Mouse (Mus musculus): Measurements from ENCODE around the gene Slc30a2. TPM values are rescaled to one million over a fixed set of nuclear protein-coding genes. Genes with fewer than 3 reads are reported as not detected.

Slc30a2 gene
- 5.0 and 7.6 TPM in 2 replicates for polyA plus RNA-seq (2015; fragmentation: Nextera tagmentation; extraction: Ambion mirVana)

GRCm38 (mm10) chr4:134343071-134344031 lies at the start of gene Slc30a2:
Gene Slc30a2 (plus strand): TSS chr4:134343181.

GRCm38 (mm10) chr4:134314876-134315275 lies 28.1 kb upstream of the Slc30a2 start, which contains the start of gene Trim63:
Gene Trim63 (plus strand): TSS chr4:134315120.

DNA sequence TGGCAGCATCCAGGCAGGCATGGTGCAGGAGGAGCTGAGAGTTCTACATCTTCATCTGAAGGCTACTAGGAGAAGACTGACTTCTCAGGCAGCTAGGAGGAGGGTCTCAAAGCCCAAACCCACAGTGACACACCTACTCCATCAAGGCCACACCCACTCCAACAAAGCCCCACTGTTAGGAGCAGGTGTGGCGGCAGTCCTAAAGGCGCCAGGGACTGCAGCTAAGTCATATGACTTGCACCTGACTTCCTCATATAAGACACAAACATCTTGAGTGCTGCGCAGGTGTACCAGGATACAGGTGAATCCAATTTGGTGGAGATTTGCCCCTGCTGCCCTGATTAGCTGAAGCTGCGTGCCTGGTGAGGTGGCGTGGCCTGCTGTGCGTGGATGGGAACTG lies 40.8 kb downstream of the Slc30a2 start, which contains the start of gene Extl1:
Extl1 (minus strand) TSS at position 101 of the 400 bp plus-strand sequence.

DNA sequence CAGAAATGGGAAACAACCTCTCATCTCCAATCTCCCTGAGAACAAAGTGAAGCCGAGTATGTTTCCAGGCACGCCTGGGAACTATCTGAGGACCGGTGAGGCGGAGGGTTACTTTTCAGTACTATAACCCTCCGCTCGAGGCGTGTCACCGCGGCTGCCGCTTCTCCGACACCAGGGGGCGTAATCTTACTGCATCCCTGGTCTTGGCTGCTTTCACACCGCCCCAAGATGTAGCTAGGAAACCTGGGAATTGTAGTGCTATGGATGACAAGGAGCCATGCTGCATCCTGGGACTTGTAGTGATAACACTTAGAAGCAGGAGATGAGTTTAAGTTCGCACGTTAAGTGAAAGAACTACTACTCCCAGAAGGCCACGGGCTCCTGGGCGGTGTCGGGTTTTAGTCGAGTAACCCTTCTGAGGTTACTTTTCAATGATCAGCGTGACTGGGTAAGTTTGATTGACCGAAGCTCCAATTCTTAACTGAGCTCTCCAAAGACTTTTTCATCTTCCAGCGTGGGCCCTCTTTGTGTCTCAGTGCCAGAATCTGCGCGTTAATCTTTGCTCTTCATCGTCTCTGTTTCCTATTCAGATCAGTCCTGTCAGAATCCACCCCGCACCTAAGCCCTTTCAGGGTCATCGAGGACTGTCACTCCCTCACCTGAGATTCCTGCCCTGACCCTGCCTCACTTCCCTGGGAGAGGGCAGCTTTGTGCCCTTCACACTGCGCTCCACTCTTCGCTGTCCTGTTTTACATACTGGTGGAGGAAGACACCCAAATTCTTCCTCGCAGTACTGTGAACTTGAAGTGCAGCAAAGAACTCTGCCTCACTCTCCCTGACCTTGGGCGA lies 53.2 kb downstream of the Slc30a2 start, which contains the start of gene Pafah2:
Pafah2 (plus strand) TSS at position 344 of the 849 bp plus-strand sequence.

Other genes starting within 250 kb of the Slc30a2 start
- gene Cd52, start 248.1 kb upstream of the Slc30a2 start, polyA plus RNA-seq (2015; fragmentation: Nextera tagmentation; extraction: Ambion mirVana), result 24.9 and 36.6 TPM in 2 replicates
- gene Ubxn11, start 240.6 kb upstream of the Slc30a2 start, polyA plus RNA-seq (2015; fragmentation: Nextera tagmentation; extraction: Ambion mirVana), result 4.0 and 8.7 TPM in 2 replicates
- gene Sh3bgrl3, start 214.4 kb upstream of the Slc30a2 start, polyA plus RNA-seq (2015; fragmentation: Nextera tagmentation; extraction: Ambion mirVana), result 308 and 310 TPM in 2 replicates
- 24.0 and 39.9 TPM in 2 replicates for gene Cep85, start 156.1 kb upstream of the Slc30a2 start, polyA plus RNA-seq (2015; fragmentation: Nextera tagmentation; extraction: Ambion mirVana)
- not detected in 2 replicates for gene Gm7534, start 140.2 kb upstream of the Slc30a2 start, polyA plus RNA-seq (2015; fragmentation: Nextera tagmentation; extraction: Ambion mirVana)
- not detected in 2 replicates for gene Catsper4, start 115.8 kb upstream of the Slc30a2 start, polyA plus RNA-seq (2015; fragmentation: Nextera tagmentation; extraction: Ambion mirVana)
- 0.46 and 0.55 TPM in 2 replicates for gene Cnksr1, start 104.8 kb upstream of the Slc30a2 start, polyA plus RNA-seq (2015; fragmentation: Nextera tagmentation; extraction: Ambion mirVana)
- 0.17 TPM in 1 of 2 replicates, not detected in the other for gene E130218I03Rik, start 99.5 kb upstream of the Slc30a2 start, polyA plus RNA-seq (2015; fragmentation: Nextera tagmentation; extraction: Ambion mirVana)
- 17.0 and 19.2 TPM in 2 replicates for gene Zfp593, start 97.6 kb upstream of the Slc30a2 start, polyA plus RNA-seq (2015; fragmentation: Nextera tagmentation; extraction: Ambion mirVana)
- gene Gm30191, start 96.2 kb upstream of the Slc30a2 start, polyA plus RNA-seq (2015; fragmentation: Nextera tagmentation; extraction: Ambion mirVana), result not detected in 2 replicates
- gene Grrp1, start 89.1 kb upstream of the Slc30a2 start, polyA plus RNA-seq (2015; fragmentation: Nextera tagmentation; extraction: Ambion mirVana), result 11.8 and 12.2 TPM in 2 replicates
- gene Pdik1l, start 55.3 kb upstream of the Slc30a2 start, polyA plus RNA-seq (2015; fragmentation: Nextera tagmentation; extraction: Ambion mirVana), result 12.5 and 15.1 TPM in 2 replicates
- 0.41 and 0.68 TPM in 2 replicates for gene Trim63, start 28.1 kb upstream of the Slc30a2 start, polyA plus RNA-seq (2015; fragmentation: Nextera tagmentation; extraction: Ambion mirVana)
- 1.0 and 1.9 TPM in 2 replicates for gene Extl1, start 40.7 kb downstream of the Slc30a2 start, polyA plus RNA-seq (2015; fragmentation: Nextera tagmentation; extraction: Ambion mirVana)
- gene Pafah2, start 53.1 kb downstream of the Slc30a2 start, polyA plus RNA-seq (2015; fragmentation: Nextera tagmentation; extraction: Ambion mirVana), result 6.1 and 6.2 TPM in 2 replicates
- gene Stmn1, start 125.1 kb downstream of the Slc30a2 start, polyA plus RNA-seq (2015; fragmentation: Nextera tagmentation; extraction: Ambion mirVana), result 570 and 1,127 TPM in 2 replicates
- gene Paqr7, start 153.5 kb downstream of the Slc30a2 start, polyA plus RNA-seq (2015; fragmentation: Nextera tagmentation; extraction: Ambion mirVana), result 27.8 and 50.7 TPM in 2 replicates
- gene Aunip, start 167.8 kb downstream of the Slc30a2 start, polyA plus RNA-seq (2015; fragmentation: Nextera tagmentation; extraction: Ambion mirVana), result 1.9 and 4.8 TPM in 2 replicates
- gene Mtfr1l, start 192.2 kb downstream of the Slc30a2 start, polyA plus RNA-seq (2015; fragmentation: Nextera tagmentation; extraction: Ambion mirVana), result 107 and 163 TPM in 2 replicates
- 30.6 and 31.8 TPM in 2 replicates for gene Selenon, start 209.0 kb downstream of the Slc30a2 start, polyA plus RNA-seq (2015; fragmentation: Nextera tagmentation; extraction: Ambion mirVana)